Mouse (Mus musculus): ENCODE results near the gene Wdr18.

DNA sequence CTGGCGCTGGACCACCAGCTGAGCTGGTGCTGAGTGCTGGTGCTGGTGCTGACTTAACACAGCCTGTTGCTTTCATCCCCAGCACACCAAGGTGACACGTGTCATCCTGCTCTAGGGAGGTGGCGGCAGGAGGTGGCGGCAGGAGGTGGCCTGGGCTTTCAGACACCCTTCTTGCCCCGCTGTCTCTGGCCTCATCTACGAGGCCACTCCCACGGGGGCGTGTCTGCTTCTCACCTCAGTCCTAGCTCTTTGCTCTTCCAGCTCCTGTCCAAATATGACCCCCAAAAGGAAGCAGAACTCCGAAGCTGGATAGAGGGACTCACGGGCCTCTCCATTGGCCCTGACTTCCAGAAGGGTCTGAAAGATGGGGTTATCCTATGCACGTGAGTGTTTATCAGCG lies 31.1 kb downstream of the Wdr18 start:
- no peak for TF ChIP-seq CTCF (IDR thresholded peaks at IDR 0.05; ENCODE audit: low read depth)
- TF ChIP-seq EP300 (IDR thresholded peaks at IDR 0.05; ENCODE audit: low read depth), result no peak

Measured in liver, embryonic 14.5 days (tissue).